Mouse (Mus musculus) neural tube, embryonic 15.5 days (tissue): ENCODE measurements at regions not wholly inside any gene's neighbourhood (a gene's known extent, or its start where the extent isn't known, plus 50 kb on each side); places are given as distances from the start of the nearest gene placed in this dataset.

ENCODE experiments used
- ATAC-seq: fragments of 200-750 bp; cut with Nextera tagmentation; 2 replicates; pipeline ENCODE4 v1.8.0; 2017; ENCODE audit warnings: mild to moderate bottlenecking, moderate TSS enrichment, moderate library complexity; ENCODE audit not compliant: low FRiP score
- H3K27ac ChIP-seq: fragments of 300-500 bp; sonication (generic); replicated peaks from 2 replicates; pipeline ENCODE4 v1.5.1; 2015; ENCODE audit warnings: mild to moderate bottlenecking, inconsistent platforms
- H3K27me3 ChIP-seq: fragments of 300-500 bp; sonication (generic); replicated peaks from 2 replicates; pipeline ENCODE4 v1.6.1; 2015; ENCODE audit warnings: inconsistent platforms
- H3K36me3 ChIP-seq: fragments of 300-500 bp; sonication (generic); 2 replicates; pipeline ENCODE4 v1.6.1; 2015; ENCODE audit warnings: inconsistent platforms
- H3K4me1 ChIP-seq: fragments of 300-500 bp; sonication (generic); 2 replicates; pipeline ENCODE4 v1.6.1; 2015; ENCODE audit warnings: inconsistent platforms
- H3K4me2 ChIP-seq: fragments of 300-500 bp; sonication (generic); 2 replicates; pipeline ENCODE4 v1.6.1; 2015; ENCODE audit warnings: inconsistent platforms, mild to moderate bottlenecking, moderate library complexity
- H3K4me3 ChIP-seq: fragments of 300-500 bp; sonication (generic); replicated peaks from 2 replicates; pipeline ENCODE4 v1.5.1; 2015; ENCODE audit warnings: mild to moderate bottlenecking, inconsistent platforms
- H3K9ac ChIP-seq: fragments of 300-500 bp; sonication (generic); replicated peaks from 2 replicates; pipeline ENCODE4 v1.6.1; 2015; ENCODE audit warnings: mild to moderate bottlenecking, inconsistent platforms
- H3K9me3 ChIP-seq: fragments of 300-500 bp; sonication (generic); replicated peaks from 2 replicates; pipeline ENCODE4 v1.6.1; 2016; ENCODE audit warnings: inconsistent platforms
- WGBS: fragments of 180-500 bp; shearing (Covaris S2); methylation state at CpG from one replicate; pipeline ENCODE4 v1.1.7; 2015; ENCODE audit warnings: mixed read lengths; 5-methylcytosine and 5-hydroxymethylcytosine counted together

DNA sequence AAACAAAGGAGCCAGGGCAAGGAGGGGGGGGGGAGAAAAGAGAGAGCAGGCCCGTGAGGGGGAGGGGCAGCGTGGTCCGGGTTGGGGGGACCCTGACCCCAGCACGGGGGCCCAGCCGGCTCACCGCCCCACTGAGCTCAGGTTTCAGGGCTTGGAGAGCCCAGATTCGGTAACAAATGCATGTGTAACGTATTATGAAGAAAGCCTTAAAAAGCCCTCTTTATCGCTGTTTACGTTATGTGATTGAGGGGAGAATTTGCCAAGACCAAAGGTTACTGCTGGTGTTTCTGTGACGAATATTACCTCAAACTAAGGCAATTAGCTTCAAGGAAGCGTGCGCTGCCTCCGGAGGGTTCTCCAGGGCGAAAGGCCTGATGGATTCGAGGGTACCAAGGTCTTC lies 54.2 kb downstream of the Barx1 start:
- WGBS: 61% methylated on average over 16 of the region's 16 CpGs
- Histone ChIP-seq H3K27me3 (0 out of 2 replicates have a peak, but pooled peaks cover 3% of the 10 kb centered on the region), H3K9ac (no peak overlapping the region)

GRCm38 (mm10) chr13:48717451-48717850 lies 54.7 kb downstream of the Barx1 start:
- H3K4me3 ChIP-seq: no peak overlapping the region
- no peak for ATAC-seq
- 0 out of 2 replicates have a peak, but pooled peaks cover 3% of the 10 kb centered on the region for H3K27me3 ChIP-seq
- no peak overlapping the region for H3K4me2 ChIP-seq
- H3K9ac ChIP-seq: no peak overlapping the region
- H3K9me3 ChIP-seq: peaks cover 3% of the 10 kb centered on the region; the same call in 1 of the 2 replicates
- no peaks in the 10 kb centered on the region for H3K4me1 ChIP-seq
- H3K27ac ChIP-seq: no peak overlapping the region
- 52% methylated on average over 10 of the region's 10 CpGs for WGBS
- H3K36me3 ChIP-seq: no peaks in the 10 kb centered on the region

More for the DNA sequence above, 54.2 kb downstream of the Barx1 start:
- Histone ChIP-seq H3K27ac (no peak overlapping the region), H3K4me2 (no peak overlapping the region), H3K9me3 (peaks cover 3% of the 10 kb centered on the region; the same call in 1 of the 2 replicates), H3K4me1 (no peaks in the 10 kb centered on the region), H3K4me3 (no peak overlapping the region), H3K36me3 (no peaks in the 10 kb centered on the region)
- no peak for ATAC-seq

DNA sequence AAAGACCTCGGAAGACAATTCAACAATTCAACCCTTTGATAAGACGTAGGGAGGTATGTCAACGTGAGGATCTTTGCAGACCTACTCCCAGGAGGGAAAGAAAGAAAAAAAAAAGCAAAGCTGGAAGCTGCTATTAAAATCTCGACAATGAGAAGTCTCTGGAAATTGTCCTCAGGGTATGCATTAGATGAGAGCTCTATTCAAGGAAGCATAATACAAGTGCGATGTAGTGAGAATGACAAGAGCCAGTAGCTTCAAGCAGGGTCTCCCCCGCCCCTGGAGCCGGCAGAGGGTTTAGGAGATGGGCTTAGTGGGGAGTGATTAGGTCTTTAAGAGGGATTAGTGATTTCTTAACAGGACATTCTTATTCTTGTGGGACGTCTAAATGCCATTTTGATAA lies 60.9 kb downstream of the Barx1 start:
- Histone ChIP-seq H3K27me3 (peaks cover 2% of the 10 kb centered on the region), H3K4me3 (no peak overlapping the region), H3K9me3 (peaks cover 3% of the 10 kb centered on the region; the same call in 1 of the 2 replicates), H3K36me3 (no peaks in the 10 kb centered on the region), H3K4me1 (no peaks in the 10 kb centered on the region), H3K9ac (no peak overlapping the region), H3K27ac (no peak overlapping the region), H3K4me2 (no peak overlapping the region)
- 47% methylated on average over 8 of the region's 8 CpGs for WGBS
- no peak for ATAC-seq

DNA sequence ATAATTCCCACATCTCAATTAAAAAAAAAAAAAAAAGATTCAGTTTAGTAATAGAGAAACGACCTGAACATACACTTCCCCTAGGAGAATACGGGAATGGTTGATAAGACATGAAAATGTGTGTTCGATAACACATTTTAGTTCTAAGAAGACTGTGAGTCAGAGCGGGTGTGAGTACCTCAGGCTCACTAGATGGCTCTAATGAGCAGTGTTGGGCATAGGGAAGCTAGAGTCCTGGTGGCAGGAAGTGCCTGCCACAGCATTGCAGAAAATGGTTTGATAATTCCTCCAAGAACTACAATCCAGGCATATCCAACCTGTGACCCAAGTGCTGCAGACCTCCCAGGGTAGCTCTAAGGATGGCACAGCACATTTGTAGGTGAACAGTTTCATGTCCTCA lies 63.6 kb downstream of the Barx1 start:
- Histone ChIP-seq H3K4me1 (peaks cover 9% of the 10 kb centered on the region), H3K4me3 (no peak overlapping the region), H3K27ac (no peak overlapping the region), H3K9ac (no peak overlapping the region), H3K9me3 (no peaks in the 10 kb centered on the region), H3K36me3 (no peaks in the 10 kb centered on the region), H3K4me2 (no peak overlapping the region), H3K27me3 (peaks cover 30% of the 10 kb centered on the region)
- WGBS: 49% methylated on average over 4 of the region's 4 CpGs
- ATAC-seq: no peak

DNA sequence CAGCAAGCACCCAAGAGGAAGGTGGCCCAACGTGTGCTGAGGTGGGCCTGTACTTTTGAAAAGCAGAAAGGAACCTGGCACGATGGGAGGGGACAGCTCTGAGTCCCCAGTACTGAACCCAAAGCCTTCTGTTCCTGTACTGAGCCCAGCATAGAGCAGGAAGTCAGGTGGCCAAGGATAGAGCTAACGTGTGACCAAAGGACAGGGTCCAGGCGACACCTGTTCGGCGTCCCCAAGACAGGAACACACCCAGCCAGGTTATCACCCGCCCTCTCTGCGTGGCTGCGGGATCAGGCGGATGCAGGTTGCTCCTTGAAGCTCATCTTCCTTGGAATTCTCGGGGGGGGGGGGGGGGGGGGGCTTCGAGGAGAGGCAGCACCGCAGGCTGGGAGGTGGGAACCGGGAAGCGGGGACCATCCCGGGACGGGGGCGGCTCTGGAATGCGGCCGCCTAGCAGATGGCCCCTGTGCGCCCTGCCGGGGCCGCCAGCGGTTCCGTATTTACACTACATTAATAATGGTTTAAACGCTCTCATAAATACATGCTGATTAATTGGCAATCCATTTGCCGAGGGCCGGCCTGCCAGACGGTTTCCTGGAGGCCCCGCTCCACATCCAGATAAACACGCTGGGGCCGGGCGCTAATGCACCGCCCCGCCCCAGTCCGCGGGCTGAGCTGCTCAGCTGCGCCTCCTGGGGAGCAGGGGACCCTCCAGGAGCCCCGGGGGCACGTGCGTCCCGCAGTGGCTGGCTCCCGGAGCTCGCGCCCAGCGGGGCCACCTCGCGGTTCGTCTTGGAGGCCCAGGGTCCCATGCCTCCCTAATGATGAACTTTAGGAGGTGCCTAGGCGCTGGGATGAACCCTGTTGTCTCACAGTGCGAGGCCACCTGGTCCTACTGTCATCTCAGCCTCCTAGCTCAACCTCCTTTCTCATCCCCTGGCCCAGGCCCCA lies 68.5 kb downstream of the Barx1 start:
- WGBS: 2% methylated on average over 51 of the region's 51 CpGs

GRCm38 (mm10) chr13:48732168-48732841 lies 69.5 kb downstream of the Barx1 start:
- no peak overlapping the region for H3K27ac ChIP-seq
- ATAC-seq: no peak
- H3K4me3 ChIP-seq: peak overlapping the region; percentile 14; the same call in 1 of the 2 replicates
- peaks cover 62% of the 10 kb centered on the region for H3K27me3 ChIP-seq
- WGBS: 2% methylated on average over 29 of the region's 29 CpGs
- peaks cover 23% of the 10 kb centered on the region for H3K4me1 ChIP-seq
- no peaks in the 10 kb centered on the region for H3K9me3 ChIP-seq
- H3K4me2 ChIP-seq: peak overlapping the region; percentile 31; the same call in 1 of the 2 replicates
- no peaks in the 10 kb centered on the region for H3K36me3 ChIP-seq
- H3K9ac ChIP-seq: no peak overlapping the region

More for the DNA sequence above, 68.5 kb downstream of the Barx1 start:
- Histone ChIP-seq H3K36me3 (no peaks in the 10 kb centered on the region), H3K9me3 (no peaks in the 10 kb centered on the region), H3K4me1 (peaks cover 23% of the 10 kb centered on the region), H3K4me2 (peak overlapping the region; percentile 55), H3K27ac (no peak overlapping the region), H3K27me3 (peaks cover 62% of the 10 kb centered on the region), H3K9ac (no peak overlapping the region; the same call in 1 of the 2 replicates), H3K4me3 (peak overlapping the region; percentile 22)
- peak; percentile 19 for ATAC-seq

DNA sequence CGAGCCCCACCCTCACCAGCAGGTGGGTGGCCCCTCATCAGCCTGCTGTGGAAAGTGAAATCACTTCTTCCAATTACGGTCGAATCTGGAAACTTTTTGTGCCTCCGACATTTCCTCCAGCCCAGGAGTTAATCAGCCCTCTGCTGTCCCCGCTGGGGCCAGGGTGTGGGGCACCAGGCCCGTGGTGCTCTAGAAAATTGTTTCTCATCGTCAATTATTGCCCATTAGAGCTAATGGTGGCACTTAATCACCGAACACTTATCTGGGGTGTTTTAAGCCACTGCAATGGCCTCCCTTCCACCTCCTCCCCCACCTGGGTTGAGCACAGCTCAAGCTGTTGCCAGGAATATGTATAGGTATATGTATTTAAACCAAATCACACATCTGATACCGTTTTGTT lies 72.2 kb downstream of the Barx1 start:
- no peaks in the 10 kb centered on the region for H3K36me3 ChIP-seq
- ATAC-seq: no peak
- H3K4me3 ChIP-seq: no peak overlapping the region
- no peak overlapping the region for H3K9ac ChIP-seq
- peaks cover 46% of the 10 kb centered on the region for H3K27me3 ChIP-seq
- no peak overlapping the region for H3K4me2 ChIP-seq
- H3K4me1 ChIP-seq: peaks cover 19% of the 10 kb centered on the region
- 67% methylated on average over 9 of the region's 9 CpGs for WGBS
- no peak overlapping the region for H3K27ac ChIP-seq
- no peaks in the 10 kb centered on the region for H3K9me3 ChIP-seq

- H3K27ac ChIP-seq: no peak overlapping the region
- peaks cover 15% of the 10 kb centered on the region; the same call in 1 of the 2 replicates for H3K27me3 ChIP-seq
- H3K9me3 ChIP-seq: no peaks in the 10 kb centered on the region
- H3K4me1 ChIP-seq: no peaks in the 10 kb centered on the region
- ATAC-seq: no peak
- no peak overlapping the region for H3K4me3 ChIP-seq
- WGBS: 49% methylated on average over 5 of the region's 5 CpGs
- H3K9ac ChIP-seq: no peak overlapping the region
- no peaks in the 10 kb centered on the region for H3K36me3 ChIP-seq
- H3K4me2 ChIP-seq: no peak overlapping the region
These were observed 82.8 kb downstream of the Barx1 start for GRCm38 (mm10) chr13:48745566-48745965.

DNA sequence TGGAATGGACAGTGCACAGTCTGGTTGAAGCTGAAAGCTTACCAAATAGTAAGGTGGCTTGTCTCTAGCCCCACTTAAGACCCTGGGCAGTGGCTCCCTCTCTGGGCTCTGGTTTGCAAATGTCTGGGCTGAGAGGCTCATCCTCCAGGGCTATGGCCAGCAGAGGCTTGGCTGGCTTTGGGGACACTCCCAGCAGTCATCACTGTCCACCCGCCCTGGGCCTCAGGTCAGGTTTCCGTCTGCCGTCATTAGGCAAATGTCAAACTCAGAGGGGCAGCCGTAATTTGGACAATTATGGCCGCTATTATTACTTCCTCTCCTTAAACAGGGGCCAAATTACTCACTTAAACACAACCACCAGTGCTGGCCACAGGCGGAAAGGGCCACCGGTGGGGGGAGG lies 83.5 kb downstream of the Barx1 start:
- Histone ChIP-seq H3K27ac (no peak overlapping the region), H3K4me1 (no peaks in the 10 kb centered on the region), H3K27me3 (peaks cover 13% of the 10 kb centered on the region; the same call in 1 of the 2 replicates), H3K9me3 (no peaks in the 10 kb centered on the region), H3K9ac (no peak overlapping the region), H3K36me3 (no peaks in the 10 kb centered on the region), H3K4me2 (no peak overlapping the region), H3K4me3 (no peak overlapping the region)
- no peak for ATAC-seq
- WGBS: 17% methylated on average over 7 of the region's 7 CpGs
